Mouse (Mus musculus) ES-E14 (cell line): Measurements from ENCODE around the gene Mettl21c. TPM values are rescaled to one million over a fixed set of nuclear protein-coding genes. Genes with fewer than 3 reads are reported as not detected.

Experiments
- DNase-seq: peaks from one replicate; pipeline ENCODE4 v3.0.0-alpha.2; 2013; ENCODE audit warnings: low read depth, low spot score
- H3K27ac ChIP-seq: 2 replicates; pipeline ENCODE4 v1.5.1; 2012; ENCODE audit warnings: low read depth, mild to moderate bottlenecking, low read length, moderate library complexity, mixed read lengths; ENCODE audit not compliant: poor library complexity, insufficient read depth, severe bottlenecking
- H3K36me3 ChIP-seq: 2 replicates; pipeline ENCODE4 v1.6.1; 2012; ENCODE audit warnings: mild to moderate bottlenecking, low read length, moderate library complexity, mixed read lengths; ENCODE audit not compliant: control insufficient read depth, poor library complexity, insufficient read depth, severe bottlenecking
- H3K4me1 ChIP-seq, 2 experiments: fragments of 150-350 bp in 1 of 2; sonication (generic) in 1 of 2; 2 replicates each; pipeline ENCODE4 v1.6.1; 2012; ENCODE audit warnings: low read length in 2 of 2, mild to moderate bottlenecking in 1 of 2, mixed read lengths in 1 of 2; ENCODE audit not compliant: control insufficient read depth in 2 of 2, insufficient read depth in 2 of 2, poor library complexity in 1 of 2
- H3K4me3 ChIP-seq, 2 experiments: fragments of 150-350 bp in 1 of 2; sonication (generic) in 1 of 2; 2 replicates each; pipeline ENCODE4 v1.5.1; 2012; ENCODE audit warnings: low read length in 2 of 2, low read depth in 1 of 2, mild to moderate bottlenecking in 1 of 2, mixed read lengths in 1 of 2; ENCODE audit not compliant: insufficient read depth in 1 of 2, poor library complexity in 1 of 2, severe bottlenecking in 1 of 2
- H3K9ac ChIP-seq: 2 replicates; pipeline ENCODE4 v1.6.1; 2012; ENCODE audit warnings: low read depth, mild to moderate bottlenecking, low read length, mixed read lengths; ENCODE audit not compliant: poor library complexity, insufficient read depth, severe bottlenecking
- H3K9me3 ChIP-seq: fragments of 150-350 bp; sonication (generic); 2 replicates; pipeline ENCODE4 v1.6.1; 2012; ENCODE audit warnings: low read depth, mild to moderate bottlenecking, low read length; ENCODE audit not compliant: control insufficient read depth, insufficient read depth
- CHD2 ChIP-seq: IDR thresholded peaks from 2 replicates; pipeline ENCODE4 v1.6.1; 2014; ENCODE audit warnings: mild to moderate bottlenecking, low read depth, low read length, inconsistent platforms
- HCFC1 ChIP-seq: IDR thresholded peaks from 2 replicates; pipeline ENCODE4 v1.6.1; 2012; ENCODE audit warnings: low read length, inconsistent platforms, borderline replicate concordance; ENCODE audit not compliant: insufficient read depth
- MAFK ChIP-seq: IDR thresholded peaks from 2 replicates; pipeline ENCODE4 v1.6.1; 2014; ENCODE audit warnings: mild to moderate bottlenecking, low read depth, low read length, inconsistent platforms; ENCODE audit not compliant: insufficient read depth
- ZC3H11A ChIP-seq: IDR thresholded peaks from 2 replicates; pipeline ENCODE4 v1.6.1; 2012; ENCODE audit warnings: low read depth, mild to moderate bottlenecking, inconsistent platforms, low read length, borderline replicate concordance
- ZNF384 ChIP-seq: IDR thresholded peaks from 2 replicates; pipeline ENCODE4 v1.6.1; 2012; ENCODE audit warnings: low read depth, low read length, inconsistent platforms
- in situ Hi-C, 2 experiments: fragments of 600-800 bp; cut with MboI; formaldehyde crosslinking; loops; one replicate each; pipeline ENCODE4 v1.15.1; 2025; ENCODE audit warnings: low sequenced_read_pairs in 2 of 2, inconsistent platforms in 1 of 2; ENCODE audit not compliant: unreplicated experiment in 2 of 2
- total RNA-seq: library from RNA; depleted of rRNA; stranded (reverse); fragments of 300-350 nt; gene quantifications from 2 replicates; pipeline ENCODE4 v1.2.3, GENCODE M21; 2012

Gene Mettl21c
- total RNA-seq, 1 experiment: 0.45 TPM

DNA sequence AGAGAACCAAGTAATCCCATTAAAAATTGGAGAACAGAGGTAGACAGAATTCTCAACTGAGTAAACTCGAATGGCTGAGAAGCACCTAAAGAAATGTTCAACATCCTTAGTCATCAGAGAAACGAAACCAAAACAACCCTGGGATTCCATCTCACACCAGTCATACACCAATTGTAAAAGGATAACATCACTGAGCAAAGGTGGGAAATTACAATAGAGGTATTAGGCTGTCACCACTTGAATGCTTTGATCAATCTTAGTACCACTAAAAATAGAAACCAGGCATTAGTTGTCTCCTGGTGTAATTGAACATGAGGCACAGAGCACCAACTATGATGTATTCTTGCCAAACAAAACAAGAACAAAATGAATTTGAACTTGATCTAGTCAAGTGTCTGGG lies 12.4 kb upstream of the Mettl21c start:
- no peaks in the 10 kb centered on the region for H3K4me1 ChIP-seq
- in situ Hi-C loops: no loop called here
- H3K9ac ChIP-seq: no peak overlapping the region
- no peak overlapping the region for H3K4me3 ChIP-seq
- H3K27ac ChIP-seq: no peak overlapping the region
- DNase-seq: no peak
- H3K36me3 ChIP-seq: no peaks in the 10 kb centered on the region
- no peak for TF ChIP-seq CHD2
- TF ChIP-seq ZC3H11A: no peak
- TF ChIP-seq ZNF384: no peak
- no peak for TF ChIP-seq HCFC1
- TF ChIP-seq MAFK: no peak
- no peaks in the 10 kb centered on the region for H3K9me3 ChIP-seq

DNA sequence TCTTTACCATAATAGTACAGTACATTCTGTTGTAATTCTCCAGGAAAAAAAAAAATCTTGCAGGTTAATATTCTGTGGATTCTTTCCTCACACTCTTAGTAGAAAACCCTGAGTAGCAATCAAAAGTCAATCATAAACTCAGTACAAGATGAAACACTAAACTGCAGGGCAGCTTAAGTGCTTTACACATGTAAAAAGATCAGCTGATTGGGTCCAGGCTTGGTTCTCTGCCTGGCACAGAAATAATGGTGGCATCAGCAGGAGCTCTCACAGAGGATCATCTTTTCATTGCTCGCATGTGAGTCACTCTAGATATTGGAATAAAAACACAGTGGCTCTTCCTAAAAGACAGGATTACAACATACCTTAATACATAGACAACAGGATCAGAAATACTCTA lies 7.8 kb upstream of the Mettl21c start:
- Histone ChIP-seq H3K9me3 (no peaks in the 10 kb centered on the region), H3K36me3 (no peaks in the 10 kb centered on the region), H3K4me3 (no peak overlapping the region), H3K4me1 (no peaks in the 10 kb centered on the region), H3K9ac (no peak overlapping the region), H3K27ac (no peak overlapping the region)
- in situ Hi-C loops: no loop called here
- no peak for DNase-seq
- TF ChIP-seq HCFC1: no peak
- no peak for TF ChIP-seq MAFK
- no peak for TF ChIP-seq ZC3H11A
- TF ChIP-seq ZNF384: no peak
- no peak for TF ChIP-seq CHD2

DNA sequence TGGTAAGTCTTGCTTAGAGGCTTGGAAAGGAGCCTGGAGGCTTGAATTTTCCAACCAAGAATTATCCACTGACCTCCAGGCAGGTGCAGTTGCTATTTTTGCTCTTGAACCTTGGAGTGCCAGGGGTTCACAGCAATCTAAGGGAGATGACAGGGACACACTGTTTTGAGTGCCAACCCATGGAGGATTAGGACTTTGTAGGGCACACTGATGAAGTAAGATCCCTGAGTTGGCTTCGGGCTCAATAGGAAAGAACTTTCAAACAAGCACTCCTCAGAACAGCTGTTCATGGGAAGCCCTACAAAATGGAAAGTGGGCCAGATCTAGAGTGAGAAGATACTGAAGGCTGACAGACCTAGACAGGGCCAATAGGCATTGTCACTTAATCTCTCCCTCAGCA lies 2.8 kb upstream of the Mettl21c start:
- no peaks in the 10 kb centered on the region for H3K9me3 ChIP-seq
- H3K4me3 ChIP-seq: no peak overlapping the region
- in situ Hi-C loops: no loop called here
- TF ChIP-seq HCFC1: no peak
- TF ChIP-seq CHD2: no peak
- TF ChIP-seq MAFK: no peak
- no peak overlapping the region for H3K27ac ChIP-seq
- no peaks in the 10 kb centered on the region for H3K36me3 ChIP-seq
- no peak overlapping the region for H3K9ac ChIP-seq
- DNase-seq: no peak
- H3K4me1 ChIP-seq: no peaks in the 10 kb centered on the region

DNA sequence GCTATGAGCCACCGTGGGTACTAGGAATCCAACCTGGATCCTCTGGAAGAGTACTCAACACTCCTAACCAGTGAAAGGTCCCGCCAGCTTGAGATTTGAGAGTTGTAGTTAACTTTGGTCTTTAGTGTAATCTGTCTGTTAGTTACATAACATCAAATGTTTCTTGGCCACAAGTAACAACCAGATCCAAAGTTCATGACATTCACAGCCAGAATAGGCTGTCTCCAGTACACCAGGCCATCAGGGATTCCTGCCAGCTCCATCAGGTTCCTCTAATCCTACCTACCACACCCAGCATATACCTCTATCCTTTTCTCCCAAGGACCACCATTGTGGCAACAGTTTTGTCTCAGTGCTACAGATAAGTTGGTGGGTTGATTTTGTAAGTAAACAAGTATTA lies 4.3 kb downstream of the Mettl21c start:
- no peak for DNase-seq
- Histone ChIP-seq H3K4me3 (no peak overlapping the region), H3K4me1 (no peaks in the 10 kb centered on the region), H3K9ac (no peak overlapping the region), H3K36me3 (no peaks in the 10 kb centered on the region; the same call in 1 of the 2 replicates), H3K27ac (no peak overlapping the region), H3K9me3 (no peaks in the 10 kb centered on the region)
- in situ Hi-C loops: no loop called here
- TF ChIP-seq ZNF384 (no peak), HCFC1 (no peak), ZC3H11A (no peak), CHD2 (no peak), MAFK (no peak)

DNA sequence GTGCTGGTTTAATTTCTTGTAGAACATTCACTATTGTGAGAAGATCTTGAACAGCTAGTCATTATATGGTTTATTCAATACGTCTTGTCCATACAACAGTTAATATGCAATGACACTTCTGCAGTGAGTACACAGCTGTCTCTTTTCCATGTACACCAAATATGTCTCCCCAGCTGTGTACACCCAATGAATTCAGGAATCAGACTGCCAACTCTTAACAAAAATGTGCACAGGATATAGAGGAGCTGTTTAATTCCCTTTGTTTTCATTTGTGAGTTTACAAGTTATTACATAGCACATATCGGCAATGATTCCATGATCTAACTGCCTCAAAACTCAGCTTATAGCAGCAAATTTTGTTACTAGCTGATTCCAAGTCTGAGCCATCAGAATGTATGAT lies 15.3 kb downstream of the Mettl21c start:
- peaks cover 3% of the 10 kb centered on the region for H3K36me3 ChIP-seq
- no peak for TF ChIP-seq HCFC1
- no peak for TF ChIP-seq ZC3H11A
- TF ChIP-seq ZNF384: no peak
- TF ChIP-seq CHD2: no peak
- no peak for TF ChIP-seq MAFK
- no peaks in the 10 kb centered on the region for H3K9me3 ChIP-seq
- H3K27ac ChIP-seq: no peak overlapping the region
- no peaks in the 10 kb centered on the region for H3K4me1 ChIP-seq
- no peak for DNase-seq
- no peak overlapping the region for H3K4me3 ChIP-seq
- in situ Hi-C loops: no loop called here
- no peak overlapping the region for H3K9ac ChIP-seq
